Mouse (Mus musculus) intestine, postnatal 0 days (tissue): ENCODE data around the gene Clec16a. TPM values are rescaled to one million over a fixed set of nuclear protein-coding genes. Genes with fewer than 3 reads are reported as not detected.

Experiments
- ATAC-seq: fragments of 200-750 bp; cut with Nextera tagmentation; 2 replicates; pipeline ENCODE4 v1.8.0; 2017; ENCODE audit warnings: mild to moderate bottlenecking, moderate TSS enrichment, moderate library complexity
- H3K27ac ChIP-seq: fragments of 300-500 bp; sonication (generic); 2 replicates; pipeline ENCODE4 v1.5.1; 2014; ENCODE audit warnings: mild to moderate bottlenecking, low read depth, low read length, moderate library complexity
- H3K27me3 ChIP-seq: fragments of 300-500 bp; sonication (generic); replicated peaks from 2 replicates; pipeline ENCODE4 v1.6.1; 2014; ENCODE audit warnings: low read length, mixed read lengths; ENCODE audit not compliant: control insufficient read depth, insufficient read depth
- H3K36me3 ChIP-seq: fragments of 300-500 bp; sonication (generic); 2 replicates; pipeline ENCODE4 v1.6.1; 2014; ENCODE audit warnings: mild to moderate bottlenecking, moderate library complexity; ENCODE audit not compliant: control insufficient read depth, insufficient read depth
- H3K4me1 ChIP-seq: fragments of 300-500 bp; sonication (generic); replicated peaks from 2 replicates; pipeline ENCODE4 v1.6.1; 2014; ENCODE audit warnings: antibody characterized with exemption, low read length, mixed read lengths; ENCODE audit not compliant: control insufficient read depth, insufficient read depth
- H3K4me2 ChIP-seq: fragments of 300-500 bp; sonication (generic); replicated peaks from 2 replicates; pipeline ENCODE4 v1.6.1; 2014; ENCODE audit warnings: low read depth, mild to moderate bottlenecking, moderate library complexity
- H3K4me3 ChIP-seq: fragments of 300-500 bp; sonication (generic); 2 replicates; pipeline ENCODE4 v1.5.1; 2014; ENCODE audit warnings: low read depth, low read length
- H3K9ac ChIP-seq: fragments of 300-500 bp; sonication (generic); 2 replicates; pipeline ENCODE4 v1.6.1; 2014; ENCODE audit warnings: mild to moderate bottlenecking, low read depth, low read length
- H3K9me3 ChIP-seq: fragments of 300-500 bp; sonication (generic); 2 replicates; pipeline ENCODE4 v1.6.1; 2016; ENCODE audit warnings: mixed run types; ENCODE audit not compliant: control insufficient read depth
- CTCF ChIP-seq: sonication (generic); IDR thresholded peaks from 2 replicates; pipeline ENCODE4 v1.5.1; 2016; ENCODE audit warnings: low read depth, mild to moderate bottlenecking, control low read depth, antibody characterized with exemption, moderate library complexity
- WGBS: fragments of 180-500 bp; shearing (Covaris S2); extraction: QIAGEN DNeasy Blood & Tissue Kit; methylation state at CpG from one replicate; pipeline ENCODE4 v1.1.7; 2014; 5-methylcytosine and 5-hydroxymethylcytosine counted together
- polyA plus RNA-seq: library from polyadenylated mRNA; unstranded; fragments of >200 nt; fragmentation: Nextera tagmentation; extraction: Ambion mirVana; gene quantifications from 2 replicates; pipeline ENCODE4 v1.2.1, GENCODE M21; 2015

The Clec16a gene
- polyA plus RNA-seq, 1 experiment from 2014 or later, result 30.4 TPM

DNA sequence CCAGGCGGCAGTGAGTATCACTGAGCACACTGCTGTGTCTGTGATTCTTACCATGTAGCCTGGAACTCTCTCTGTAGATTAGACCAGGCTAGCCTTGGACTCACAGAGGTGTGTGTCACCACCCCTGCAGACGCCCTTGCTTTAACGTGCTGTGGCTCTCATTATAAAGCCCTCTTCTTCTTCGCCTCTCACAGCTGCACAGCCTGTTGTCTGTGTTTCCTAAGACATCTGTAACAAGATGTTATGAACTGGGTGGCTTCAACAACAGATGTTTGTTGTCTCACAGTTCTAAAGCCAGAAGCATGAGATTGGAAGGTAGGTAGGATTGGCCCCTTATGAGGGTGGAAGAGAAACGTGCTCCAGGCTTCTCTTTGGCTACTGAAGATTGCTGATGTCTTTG is 170.1 kb downstream of the Clec16a start:
- Histone ChIP-seq H3K27me3 (no peaks in the 10 kb centered on the region), H3K9me3 (no peaks in the 10 kb centered on the region), H3K27ac (no peak overlapping the region), H3K4me2 (no peak overlapping the region), H3K9ac (no peak overlapping the region), H3K36me3 (no peaks in the 10 kb centered on the region), H3K4me3 (no peak overlapping the region), H3K4me1 (no peaks in the 10 kb centered on the region)
- no peak for TF ChIP-seq CTCF
- WGBS, result 90% methylated on average over 5 of the region's 5 CpGs
- ATAC-seq, result no peak

DNA sequence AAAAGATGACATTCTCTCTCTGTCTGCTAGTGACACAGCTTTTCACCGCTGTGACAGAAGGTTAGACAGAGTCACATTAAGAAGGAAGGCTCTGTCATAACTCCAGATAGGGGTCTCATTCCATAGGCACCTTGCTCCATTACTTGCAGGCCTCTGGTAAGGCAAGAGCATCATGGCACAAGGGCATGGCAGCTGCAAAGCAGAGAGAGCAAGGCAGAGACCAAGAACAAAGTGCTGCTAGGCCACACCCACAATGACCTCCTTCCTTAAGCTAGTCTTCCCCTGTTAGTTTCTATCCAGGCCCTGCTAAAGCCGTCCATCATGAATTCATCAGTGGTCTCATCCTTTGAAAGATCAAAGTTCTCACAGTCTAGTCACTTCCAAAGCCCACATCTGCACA is 170.5 kb downstream of the Clec16a start:
- Histone ChIP-seq H3K27me3 (no peaks in the 10 kb centered on the region), H3K9me3 (no peaks in the 10 kb centered on the region), H3K9ac (no peak overlapping the region), H3K4me1 (no peaks in the 10 kb centered on the region), H3K4me2 (no peak overlapping the region), H3K4me3 (no peak overlapping the region), H3K27ac (no peak overlapping the region), H3K36me3 (no peaks in the 10 kb centered on the region)
- 90% methylated on average over 2 of the region's 2 CpGs for WGBS
- ATAC-seq, result no peak
- no peak for TF ChIP-seq CTCF

DNA sequence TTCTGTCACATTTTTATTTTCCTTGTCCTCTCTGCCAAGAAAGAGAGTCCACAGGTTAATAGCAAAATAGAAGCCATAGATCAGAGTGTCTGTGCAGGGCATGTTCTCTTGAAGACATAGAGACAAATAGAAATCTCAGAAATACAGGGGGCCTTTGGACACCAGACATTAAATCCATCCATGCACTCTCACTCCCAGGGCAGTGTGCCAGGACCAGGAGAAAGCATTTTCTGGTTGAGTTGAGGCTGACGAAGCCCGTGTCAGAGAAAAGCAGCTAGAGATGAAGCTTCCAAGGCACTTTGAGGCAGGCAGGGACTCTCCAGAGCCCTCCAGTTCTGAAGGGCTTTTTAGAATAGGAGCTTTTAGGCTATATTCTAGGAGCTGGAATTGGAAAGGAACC is 171.6 kb downstream of the Clec16a start:
- Histone ChIP-seq H3K4me3 (no peak overlapping the region), H3K27me3 (no peaks in the 10 kb centered on the region), H3K27ac (no peak overlapping the region), H3K36me3 (no peaks in the 10 kb centered on the region), H3K4me1 (no peaks in the 10 kb centered on the region), H3K9ac (no peak overlapping the region), H3K9me3 (no peaks in the 10 kb centered on the region), H3K4me2 (no peak overlapping the region)
- no peak for TF ChIP-seq CTCF
- ATAC-seq, result no peak
- 80% methylated on average over 2 of the region's 2 CpGs for WGBS

DNA sequence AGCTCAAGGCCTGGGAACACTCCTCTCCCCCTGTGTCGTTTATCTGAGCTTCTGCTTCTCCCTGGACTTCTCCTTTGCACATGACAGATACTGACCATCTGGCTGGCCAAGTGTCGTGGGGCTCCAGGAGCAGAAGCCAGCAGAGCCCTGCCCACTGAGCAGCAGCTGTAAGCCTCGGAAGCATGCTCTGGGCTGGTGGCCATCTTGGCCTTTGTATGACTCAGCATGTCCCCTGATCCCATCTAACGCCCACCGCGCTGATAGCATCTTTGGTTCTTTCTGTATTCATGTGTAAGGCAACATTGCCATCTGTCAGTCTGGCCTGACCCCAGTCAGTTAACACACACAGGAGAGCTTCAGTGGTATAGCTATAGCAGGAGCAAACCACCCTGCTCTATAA is 174.8 kb downstream of the Clec16a start:
- ATAC-seq, result no peak
- Histone ChIP-seq H3K27ac (no peak overlapping the region), H3K27me3 (no peaks in the 10 kb centered on the region), H3K4me2 (no peak overlapping the region), H3K4me1 (no peaks in the 10 kb centered on the region), H3K9ac (no peak overlapping the region), H3K4me3 (no peak overlapping the region), H3K9me3 (no peaks in the 10 kb centered on the region), H3K36me3 (no peaks in the 10 kb centered on the region)
- WGBS, result 72% methylated on average over 6 of the region's 6 CpGs
- TF ChIP-seq CTCF, result no peak

DNA sequence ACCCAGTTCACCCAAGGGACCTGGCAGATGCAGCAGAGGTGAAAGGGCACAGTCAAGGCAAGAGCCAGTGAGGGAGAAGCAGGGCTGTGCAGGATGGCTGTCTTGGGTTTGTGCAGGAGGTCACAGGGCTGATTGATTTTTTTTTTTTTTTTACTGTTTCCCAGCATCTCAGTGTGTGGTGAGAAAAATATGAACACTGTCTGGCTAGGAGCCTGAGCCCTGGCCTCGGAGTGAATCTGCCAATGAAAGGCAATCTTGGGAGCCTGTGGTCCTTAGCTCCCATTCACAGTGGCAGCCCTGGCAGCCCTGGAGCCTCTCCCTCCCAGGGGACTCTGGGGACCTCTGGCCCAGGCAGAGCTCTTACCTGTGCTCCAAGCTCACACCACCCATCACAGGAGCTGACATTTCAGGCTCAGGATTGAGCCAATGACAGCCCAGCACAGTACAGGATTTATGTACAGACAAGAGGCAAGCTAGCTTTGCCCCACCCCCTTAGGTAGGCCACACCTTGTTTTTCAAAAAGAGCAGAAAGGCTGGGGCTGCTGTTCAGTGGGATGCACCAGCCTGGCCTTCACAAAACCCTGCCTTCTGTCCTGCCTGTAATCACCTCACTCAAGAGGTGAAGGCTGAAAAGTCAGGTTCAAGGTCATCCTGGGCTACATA is 177.9 kb downstream of the Clec16a start:
- TF ChIP-seq CTCF, result no peak
- no peaks in the 10 kb centered on the region for H3K27me3 ChIP-seq
- no peak overlapping the region for H3K9ac ChIP-seq
- no peaks in the 10 kb centered on the region for H3K4me1 ChIP-seq
- H3K9me3 ChIP-seq, result no peaks in the 10 kb centered on the region
- no peak for ATAC-seq
- no peaks in the 10 kb centered on the region for H3K36me3 ChIP-seq
- no peak overlapping the region for H3K4me2 ChIP-seq
- WGBS, result 41% methylated on average over 1 of the region's 1 CpGs
- H3K4me3 ChIP-seq, result no peak overlapping the region
- H3K27ac ChIP-seq, result no peak overlapping the region

DNA sequence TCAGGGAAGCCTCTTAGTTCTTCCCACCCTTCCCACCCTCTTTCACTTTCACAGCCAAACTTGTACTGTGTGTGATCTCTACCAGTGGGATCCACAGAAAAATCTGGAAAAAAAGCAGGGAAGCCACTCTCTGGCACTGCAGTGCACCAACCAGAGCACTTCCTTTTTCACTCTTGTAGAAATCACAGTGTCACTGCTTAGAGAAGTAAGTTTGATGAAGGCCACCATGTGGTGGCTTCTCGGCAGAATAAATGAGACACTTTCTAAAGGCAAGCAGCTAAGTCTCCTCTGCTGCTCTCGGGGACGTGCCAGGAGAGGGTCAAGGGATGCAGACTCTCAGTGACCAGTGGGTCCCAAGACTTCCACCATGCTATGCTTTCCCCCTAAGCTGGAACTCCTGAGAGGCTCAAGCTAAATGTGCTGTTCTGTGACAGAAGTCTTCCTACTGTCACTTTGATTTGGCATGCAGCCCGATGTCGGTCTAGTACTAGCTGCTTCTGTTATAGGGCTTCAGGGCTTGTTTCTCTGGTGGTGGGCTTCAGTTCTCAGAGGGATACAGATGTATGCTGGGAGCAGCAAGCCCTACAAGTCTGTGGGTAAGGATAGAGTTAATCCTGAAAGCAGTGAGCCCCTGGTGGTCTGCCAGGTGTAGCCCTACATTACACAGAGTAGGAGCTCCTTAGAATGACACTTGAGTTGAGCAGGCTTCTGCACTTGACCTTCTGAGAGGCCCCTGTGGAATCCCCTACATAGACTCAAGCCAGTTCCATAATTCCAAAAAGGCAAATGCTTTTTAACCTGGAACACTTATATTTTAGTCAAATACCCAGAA is 178.9 kb downstream of the Clec16a start:
- ATAC-seq, result no peak
- Histone ChIP-seq H3K9me3 (no peaks in the 10 kb centered on the region), H3K36me3 (no peaks in the 10 kb centered on the region), H3K9ac (no peak overlapping the region), H3K27ac (no peak overlapping the region), H3K4me3 (no peak overlapping the region), H3K4me1 (no peaks in the 10 kb centered on the region), H3K4me2 (no peak overlapping the region), H3K27me3 (no peaks in the 10 kb centered on the region)
- 74% methylated on average over 5 of the region's 5 CpGs for WGBS
- no peak for TF ChIP-seq CTCF
